ENCODE assay signal across 12 mouse cellular contexts in the genomic region with DNA sequence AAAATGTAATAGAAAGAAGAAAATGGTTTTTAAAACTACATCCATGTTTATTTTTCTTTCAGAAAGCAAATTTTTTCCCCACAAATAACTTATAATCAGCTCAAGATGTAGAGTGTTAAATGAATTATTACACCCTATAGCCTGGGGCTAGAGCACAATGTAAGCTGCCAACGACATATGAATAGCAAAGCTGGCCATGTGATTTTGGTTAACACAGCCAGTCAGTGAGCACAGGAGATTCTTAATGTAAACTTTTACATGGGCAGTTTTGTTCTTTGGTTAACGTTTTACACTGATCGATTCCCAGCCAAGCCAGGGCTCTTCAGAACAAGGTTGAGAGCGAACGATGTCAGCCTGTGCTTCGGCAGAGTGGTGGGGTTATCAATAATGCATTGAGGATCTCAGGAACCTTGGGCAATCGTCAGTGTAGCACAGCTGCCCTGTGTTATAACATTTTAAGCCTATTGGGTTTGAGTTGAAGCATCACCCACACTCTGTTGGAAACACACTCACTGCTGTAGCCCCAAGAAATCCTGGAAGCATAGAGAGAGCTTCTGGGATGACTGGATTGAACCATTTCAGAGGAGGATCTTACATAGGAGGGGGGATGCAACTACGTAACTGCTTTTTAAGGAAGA.
A peak's percentile ranks its signal among the peaks of the same experiment; 100 is the strongest.
DNase-seq lines count a peak whose midpoint lies in the region; ATAC-seq lines count a peak whose summit lies in the region.
"Had no signal": no experiment of that assay in that cellular context is flagged by ENCODE, and none has a peak within 500 bp of the region (broad histone marks: within the 10 kb centered on the region; RNA-seq: fewer than 3 reads in every experiment).

No protein-coding gene starts in this region.

- H3K4me3 ChIP-seq in embryonic facial prominence, embryonic 10.5 days = no peak overlapping the region
- no peak overlapping the region for H3K4me3 ChIP-seq in forebrain, embryonic 11.5 days (ENCODE audit: low read depth, low read length)
- H3K4me3 ChIP-seq in limb, embryonic 10.5 days = no peak overlapping the region
- no peak overlapping the region for H3K4me3 ChIP-seq in midbrain, embryonic 11.5 days (ENCODE audit: low read depth, low read length)
- H3K4me3 ChIP-seq: heart, embryonic 15.5 days; myocyte had no signal

- H3K4me2 ChIP-seq in forebrain, embryonic 11.5 days (ENCODE audit: low read depth, low read length, severe bottlenecking) = no peak overlapping the region
- peak overlapping the region; percentile 39 for H3K4me2 ChIP-seq in midbrain, embryonic 11.5 days
- H3K4me2 ChIP-seq: heart, embryonic 15.5 days had no signal

- H3K9me3 ChIP-seq in embryonic facial prominence, embryonic 10.5 days = no peaks in the 10 kb centered on the region
- H3K9me3 ChIP-seq in forebrain, embryonic 11.5 days (ENCODE audit: control insufficient read depth, low read length) = no peaks in the 10 kb centered on the region
- no peaks in the 10 kb centered on the region for H3K9me3 ChIP-seq in limb, embryonic 10.5 days (replicated peaks)
- no peaks in the 10 kb centered on the region for H3K9me3 ChIP-seq in midbrain, embryonic 11.5 days (ENCODE audit: control insufficient read depth, low read length)
- H3K9me3 ChIP-seq: heart, embryonic 15.5 days had no signal

- H3K27me3 ChIP-seq in embryonic facial prominence, embryonic 10.5 days (replicated peaks; ENCODE audit: low read depth, poor library complexity, severe bottlenecking) = no peaks in the 10 kb centered on the region
- H3K27me3 ChIP-seq in forebrain, embryonic 11.5 days (ENCODE audit: control insufficient read depth, insufficient read depth, low read length) = no peaks in the 10 kb centered on the region
- no peaks in the 10 kb centered on the region for H3K27me3 ChIP-seq in limb, embryonic 10.5 days (ENCODE audit: low read depth, poor library complexity, severe bottlenecking)
- no peaks in the 10 kb centered on the region for H3K27me3 ChIP-seq in midbrain, embryonic 11.5 days (ENCODE audit: control insufficient read depth, insufficient read depth, low read length)
- H3K27me3 ChIP-seq: heart, embryonic 15.5 days had no signal

- H3K27ac ChIP-seq in embryonic facial prominence, embryonic 10.5 days (replicated peaks) = peak overlapping the region; percentile 75
- H3K27ac ChIP-seq in forebrain, embryonic 11.5 days (ENCODE audit: low read depth, low read length) = peak overlapping the region; percentile 65
- H3K27ac ChIP-seq in limb, embryonic 10.5 days = peak overlapping the region; percentile 67
- peak overlapping the region; percentile 87 for H3K27ac ChIP-seq in midbrain, embryonic 11.5 days (ENCODE audit: low read depth, low read length)
- H3K27ac ChIP-seq: heart, embryonic 15.5 days had no signal

- 52% methylated on average over 8 of the region's 8 CpGs for WGBS in embryonic facial prominence, embryonic 10.5 days
- 70% methylated on average over 8 of the region's 8 CpGs for WGBS in forebrain, embryonic 11.5 days
- WGBS in limb, embryonic 10.5 days = 52% methylated on average over 8 of the region's 8 CpGs
- WGBS in midbrain, embryonic 11.5 days = 38% methylated on average over 8 of the region's 8 CpGs

- no peaks in the 10 kb centered on the region for H3K36me3 ChIP-seq in embryonic facial prominence, embryonic 10.5 days (replicated peaks)
- no peaks in the 10 kb centered on the region for H3K36me3 ChIP-seq in forebrain, embryonic 11.5 days (ENCODE audit: control insufficient read depth, insufficient read depth, low read length)
- H3K36me3 ChIP-seq in limb, embryonic 10.5 days = no peaks in the 10 kb centered on the region
- H3K36me3 ChIP-seq in midbrain, embryonic 11.5 days (ENCODE audit: control insufficient read depth, insufficient read depth, low read length) = no peaks in the 10 kb centered on the region
- H3K36me3 ChIP-seq: heart, embryonic 15.5 days had no signal

- 0 out of 2 replicates have a peak, but pooled peaks have one; percentile 0 for ATAC-seq in forebrain, embryonic 11.5 days (replicated peaks; ENCODE audit: low FRiP score)
- ATAC-seq in midbrain, embryonic 11.5 days (ENCODE audit: low FRiP score) = peak; percentile 69

- H3K4me1 ChIP-seq in embryonic facial prominence, embryonic 10.5 days = peaks cover 65% of the 10 kb centered on the region
- peaks cover 13% of the 10 kb centered on the region; the same call in 1 of the 2 replicates for H3K4me1 ChIP-seq in forebrain, embryonic 11.5 days (replicated peaks; ENCODE audit: control insufficient read depth, insufficient read depth, low read length)
- peaks cover 55% of the 10 kb centered on the region for H3K4me1 ChIP-seq in limb, embryonic 10.5 days
- peaks cover 61% of the 10 kb centered on the region for H3K4me1 ChIP-seq in midbrain, embryonic 11.5 days (ENCODE audit: control insufficient read depth, insufficient read depth, low read length)

- 0 out of 2 replicates have a peak overlapping the region, but pooled peaks have one; percentile 21 for H3K9ac ChIP-seq in forebrain, embryonic 11.5 days (ENCODE audit: low read length)
- H3K9ac ChIP-seq in midbrain, embryonic 11.5 days (ENCODE audit: low read length) = peak overlapping the region; percentile 51
- H3K9ac ChIP-seq: heart, embryonic 15.5 days had no signal

- DNase-seq in embryonic facial prominence, embryonic 10.5 days (ENCODE audit: low spot score) = no peak
- no peak for DNase-seq in forebrain, embryonic 11.5 days (ENCODE audit: low spot score)
- peak; percentile 43 for DNase-seq in limb, embryonic 10.5 days (ENCODE audit: low spot score)
- DNase-seq in midbrain, embryonic 11.5 days (ENCODE audit: low spot score, missing footprints) = peak; percentile 95
- DNase-seq in ovary, postnatal 36 days (ENCODE audit: low spot score) = no peak
- no peak for DNase-seq in right cerebral cortex, postnatal 4 days
- DNase-seq in adipocyte (ENCODE audit: low spot score) = no peak
- DNase-seq in spleen, adult 18-20 months = no peak
- DNase-seq: kidney, postnatal 10 days; lung, adult 2 months had no signal

Comparison
In these comparisons a context has a peak if more than half of its experiments do, and no peak if none do; other contexts are left out.
1. DNase-seq: peak in limb, embryonic 10.5 days (single experiment) and midbrain, embryonic 11.5 days (single experiment); none in embryonic facial prominence, embryonic 10.5 days (single experiment), forebrain, embryonic 11.5 days (single experiment), ovary, postnatal 36 days (single experiment), right cerebral cortex, postnatal 4 days (single experiment), adipocyte (single experiment) and spleen, adult 18-20 months (0 of 2).
2. Peak in every context shown above with its lines, with median percentiles within 50 percentile points of each other: H3K27ac ChIP-seq.